Mouse (Mus musculus) heart, postnatal 0 days (tissue): Measurements from ENCODE around the gene Sec61a2. TPM values are rescaled to one million over a fixed set of nuclear protein-coding genes. Genes with fewer than 3 reads are reported as not detected.

Source experiments
- ATAC-seq: fragments of 200-750 bp; cut with Nextera tagmentation; 2 replicates; pipeline ENCODE4 v1.8.0; 2017; ENCODE audit warnings: low read depth, moderate number of reproducible peaks, moderate library complexity; ENCODE audit not compliant: insufficient read depth
- DNase-seq: peaks from one replicate; pipeline ENCODE4 v3.0.0-alpha.2; 2016; ENCODE audit warnings: low spot score
- H3K27ac ChIP-seq: fragments of 300-500 bp; sonication (generic); 2 replicates; pipeline ENCODE4 v1.5.1; 2014; ENCODE audit warnings: low read depth, mild to moderate bottlenecking
- H3K27me3 ChIP-seq: fragments of 300-500 bp; sonication (generic); 2 replicates; pipeline ENCODE4 v1.6.1; 2014; ENCODE audit warnings: low read length, mixed read lengths; ENCODE audit not compliant: control insufficient read depth, insufficient read depth
- H3K36me3 ChIP-seq: fragments of 300-500 bp; sonication (generic); replicated peaks from 2 replicates; pipeline ENCODE4 v1.6.1; 2014; ENCODE audit warnings: low read length, mixed read lengths; ENCODE audit not compliant: control insufficient read depth, insufficient read depth
- H3K4me1 ChIP-seq: fragments of 300-500 bp; sonication (generic); 2 replicates; pipeline ENCODE4 v1.6.1; 2014; ENCODE audit warnings: antibody characterized with exemption; ENCODE audit not compliant: control insufficient read depth, insufficient read depth
- H3K4me2 ChIP-seq: fragments of 300-500 bp; sonication (generic); 2 replicates; pipeline ENCODE4 v1.6.1; 2014; ENCODE audit warnings: low read depth, mild to moderate bottlenecking, low read length, moderate library complexity
- H3K4me3 ChIP-seq: fragments of 300-500 bp; sonication (generic); 2 replicates; pipeline ENCODE4 v1.5.1; 2014; ENCODE audit warnings: low read depth, low read length
- H3K9ac ChIP-seq: fragments of 300-500 bp; sonication (generic); replicated peaks from 2 replicates; pipeline ENCODE4 v1.6.1; 2014; ENCODE audit warnings: low read depth, low read length, mixed read lengths
- H3K9me3 ChIP-seq: fragments of 300-500 bp; sonication (generic); replicated peaks from 2 replicates; pipeline ENCODE4 v1.6.1; 2016; ENCODE audit warnings: low read length; ENCODE audit not compliant: control insufficient read depth
- CTCF ChIP-seq: IDR thresholded peaks from 2 replicates; pipeline ENCODE4 v1.5.1; 2016; ENCODE audit warnings: antibody characterized with exemption, control low read depth, low read depth
- EP300 ChIP-seq: IDR thresholded peaks from 2 replicates; pipeline ENCODE4 v1.6.1; 2016; ENCODE audit warnings: antibody characterized with exemption, low read depth
- WGBS: fragments of 180-500 bp; shearing (Covaris S2); extraction: QIAGEN DNeasy Blood & Tissue Kit; methylation state at CpG from one replicate; pipeline ENCODE4 v1.1.7; 2014; 5-methylcytosine and 5-hydroxymethylcytosine counted together
- polyA plus RNA-seq: library from polyadenylated mRNA; unstranded; fragments of >200 nt; fragmentation: Nextera tagmentation; extraction: Ambion mirVana; gene quantifications from 2 replicates; pipeline ENCODE4 v1.2.1, GENCODE M21; 2015
- total RNA-seq: library from RNA; depleted of rRNA; stranded (reverse); fragments of >200 nt; gene quantifications from 2 replicates; pipeline ENCODE4 v1.2.3, GENCODE M21; 2014; ENCODE audit warnings: low replicate concordance

Gene Sec61a2
- total and polyA plus RNA-seq, 2 experiments from 2014 or later: 26.4 to 36.7 TPM

DNA sequence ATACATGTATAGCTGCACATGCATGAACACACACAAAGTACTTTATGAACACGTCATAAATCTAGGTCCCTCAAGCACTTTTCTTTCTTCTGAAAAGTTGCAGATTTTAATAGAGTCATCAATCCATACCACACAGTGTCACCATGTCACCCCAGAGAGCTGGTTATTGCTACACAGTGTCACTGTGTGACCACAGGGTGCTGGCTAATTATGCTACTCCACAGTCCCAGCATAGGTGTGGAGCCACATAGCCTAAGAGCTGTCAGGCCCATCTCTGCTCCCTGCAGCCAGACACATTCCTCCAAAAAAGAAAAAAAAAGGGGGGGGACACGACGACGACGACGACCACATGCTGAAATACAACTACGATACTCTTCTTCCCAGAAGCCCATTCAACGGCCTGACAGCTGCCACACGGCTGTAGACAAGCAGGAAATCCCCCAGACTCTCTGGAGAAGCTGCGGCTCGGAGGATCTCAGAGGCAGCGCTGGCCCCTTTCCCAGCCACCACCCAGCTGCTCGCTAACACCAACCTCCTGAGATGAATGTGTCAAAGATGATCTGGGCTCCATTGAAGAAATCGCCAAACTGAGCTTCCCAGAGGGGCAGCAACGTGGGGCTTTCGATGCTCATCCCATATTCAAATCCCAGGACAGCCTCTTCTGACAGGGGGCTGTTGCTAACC, 16.2 kb upstream of the Sec61a2 start:
- H3K4me2 ChIP-seq: no peak overlapping the region
- H3K9me3 ChIP-seq: no peaks in the 10 kb centered on the region
- H3K36me3 ChIP-seq: no peaks in the 10 kb centered on the region; the same call in 1 of the 2 replicates
- DNase-seq (no peak), ATAC-seq (no peak)
- H3K4me3 ChIP-seq: no peak overlapping the region
- no peaks in the 10 kb centered on the region for H3K27me3 ChIP-seq
- H3K4me1 ChIP-seq: no peaks in the 10 kb centered on the region
- WGBS: 62% methylated on average over 16 of the region's 16 CpGs
- no peak overlapping the region for H3K9ac ChIP-seq
- no peak overlapping the region for H3K27ac ChIP-seq
- TF ChIP-seq EP300 (no peak), CTCF (no peak)

DNA sequence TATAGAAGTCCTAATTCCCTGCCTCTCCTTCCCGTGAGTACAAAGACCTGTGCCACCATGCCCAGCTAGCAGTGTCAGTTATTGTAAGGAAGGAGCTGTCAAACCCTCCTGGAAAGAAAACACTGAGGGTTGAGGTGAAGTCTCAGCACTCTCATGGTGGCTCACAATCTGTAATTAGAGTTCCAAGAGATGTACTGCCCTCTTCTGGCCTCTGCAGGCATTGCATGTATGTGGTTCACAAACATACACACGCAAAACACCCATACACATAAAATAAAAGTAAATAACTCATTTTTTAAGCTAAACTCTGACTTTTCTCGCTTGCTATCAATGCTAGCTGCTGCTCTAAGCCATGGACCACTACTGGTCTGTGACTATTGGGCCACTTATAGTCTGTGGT, 11.4 kb upstream of the Sec61a2 start:
- H3K9me3 ChIP-seq: no peaks in the 10 kb centered on the region
- H3K4me1 ChIP-seq: no peaks in the 10 kb centered on the region; the same call in 1 of the 2 replicates
- no peak overlapping the region for H3K4me3 ChIP-seq
- H3K27ac ChIP-seq: no peak overlapping the region
- H3K27me3 ChIP-seq: no peaks in the 10 kb centered on the region
- H3K36me3 ChIP-seq: 0 out of 2 replicates have a peak, but pooled peaks cover 8% of the 10 kb centered on the region
- WGBS: 59% methylated on average over 3 of the region's 3 CpGs
- no peak overlapping the region for H3K9ac ChIP-seq
- no peak overlapping the region for H3K4me2 ChIP-seq
- DNase-seq (no peak), ATAC-seq (no peak)
- TF ChIP-seq EP300 (no peak), CTCF (peak; percentile 55)

DNA sequence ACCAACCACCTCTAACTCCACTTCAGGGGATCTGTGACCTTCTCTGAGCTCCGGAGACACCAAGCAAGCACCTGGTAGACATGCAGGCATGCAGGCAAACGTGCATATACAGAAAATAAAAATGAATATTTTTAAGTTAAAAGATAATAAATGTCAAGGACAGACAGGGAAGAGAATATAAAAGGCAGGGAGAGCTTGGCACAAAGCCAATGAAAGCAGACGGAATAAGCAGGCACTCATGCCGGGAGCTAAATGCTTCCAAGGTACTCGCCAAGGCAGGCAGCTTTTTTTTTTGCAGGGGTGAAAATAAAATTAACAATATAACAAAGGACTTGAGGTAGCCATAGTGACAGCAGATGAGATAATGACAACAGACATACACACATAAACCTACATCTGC, 10.9 kb upstream of the Sec61a2 start:
- no peaks in the 10 kb centered on the region; the same call in 1 of the 2 replicates for H3K4me1 ChIP-seq
- H3K4me2 ChIP-seq: no peak overlapping the region
- TF ChIP-seq CTCF: no peak
- no peak for TF ChIP-seq EP300
- no peak overlapping the region for H3K27ac ChIP-seq
- H3K9ac ChIP-seq: no peak overlapping the region
- DNase-seq (no peak), ATAC-seq (no peak)
- H3K9me3 ChIP-seq: no peaks in the 10 kb centered on the region
- WGBS: 22% methylated on average over 5 of the region's 5 CpGs
- H3K36me3 ChIP-seq: 0 out of 2 replicates have a peak, but pooled peaks cover 8% of the 10 kb centered on the region
- no peak overlapping the region for H3K4me3 ChIP-seq
- H3K27me3 ChIP-seq: no peaks in the 10 kb centered on the region

DNA sequence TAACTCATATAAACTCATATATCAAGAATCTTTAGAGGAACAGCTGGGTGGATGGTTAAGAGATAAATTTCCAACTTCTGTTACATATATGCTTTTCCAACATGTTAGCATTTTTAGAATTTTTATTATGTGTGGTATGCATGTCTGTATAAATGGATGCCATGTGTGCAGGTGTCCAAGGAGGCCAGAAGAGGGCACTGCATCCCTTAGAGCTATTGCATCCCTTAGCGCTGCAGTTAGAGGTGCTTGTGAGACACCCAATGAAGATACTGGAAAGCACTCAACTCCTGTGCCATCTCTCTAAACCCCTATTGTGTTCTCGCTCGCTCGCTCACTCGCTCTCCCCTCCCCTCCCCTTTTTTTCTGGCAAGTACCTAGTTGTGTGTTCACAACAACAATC, 4.9 kb upstream of the Sec61a2 start:
- no peaks in the 10 kb centered on the region for H3K27me3 ChIP-seq
- ATAC-seq: no peak
- TF ChIP-seq CTCF (peak; percentile 53), EP300 (no peak)
- no peak overlapping the region for H3K27ac ChIP-seq
- no peak overlapping the region for H3K9ac ChIP-seq
- H3K4me1 ChIP-seq: no peaks in the 10 kb centered on the region
- no peak overlapping the region for H3K4me2 ChIP-seq
- DNase-seq: peak; percentile 15
- H3K9me3 ChIP-seq: no peaks in the 10 kb centered on the region
- no peak overlapping the region for H3K4me3 ChIP-seq
- H3K36me3 ChIP-seq: 0 out of 2 replicates have a peak, but pooled peaks cover 8% of the 10 kb centered on the region
- 64% methylated on average over 5 of the region's 5 CpGs for WGBS

DNA sequence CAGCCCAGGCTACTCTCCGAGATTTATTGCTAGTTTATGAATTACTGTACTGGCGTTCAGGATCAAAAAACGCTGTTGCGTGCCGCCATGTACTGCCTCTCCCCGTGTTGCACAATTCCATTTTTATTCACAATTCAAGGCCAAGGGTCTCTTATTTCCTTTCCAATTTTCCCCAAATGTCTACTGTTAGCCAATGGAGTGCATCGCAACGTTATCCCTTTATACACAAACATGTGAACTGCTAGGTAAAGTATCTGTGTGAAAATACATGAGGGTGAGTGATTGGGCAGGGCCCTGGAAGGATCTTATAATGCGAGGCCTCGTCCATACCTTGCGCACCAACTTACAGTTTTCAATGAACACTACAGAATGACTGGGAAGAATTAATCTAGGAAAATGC, 936 bp downstream of the Sec61a2 start:
- no peaks in the 10 kb centered on the region for H3K27me3 ChIP-seq
- peaks cover 17% of the 10 kb centered on the region for H3K36me3 ChIP-seq
- peak overlapping the region; percentile 75 for H3K4me2 ChIP-seq
- no peaks in the 10 kb centered on the region for H3K9me3 ChIP-seq
- ATAC-seq (no peak), DNase-seq (no peak)
- H3K9ac ChIP-seq: peak overlapping the region; percentile 87
- TF ChIP-seq EP300 (no peak), CTCF (no peak)
- WGBS: 64% methylated on average over 11 of the region's 11 CpGs
- peak overlapping the region; percentile 90 for H3K4me3 ChIP-seq
- 0 out of 2 replicates have a peak overlapping the region, but pooled peaks have one; percentile 2 for H3K27ac ChIP-seq
- peaks cover 6% of the 10 kb centered on the region for H3K4me1 ChIP-seq

DNA sequence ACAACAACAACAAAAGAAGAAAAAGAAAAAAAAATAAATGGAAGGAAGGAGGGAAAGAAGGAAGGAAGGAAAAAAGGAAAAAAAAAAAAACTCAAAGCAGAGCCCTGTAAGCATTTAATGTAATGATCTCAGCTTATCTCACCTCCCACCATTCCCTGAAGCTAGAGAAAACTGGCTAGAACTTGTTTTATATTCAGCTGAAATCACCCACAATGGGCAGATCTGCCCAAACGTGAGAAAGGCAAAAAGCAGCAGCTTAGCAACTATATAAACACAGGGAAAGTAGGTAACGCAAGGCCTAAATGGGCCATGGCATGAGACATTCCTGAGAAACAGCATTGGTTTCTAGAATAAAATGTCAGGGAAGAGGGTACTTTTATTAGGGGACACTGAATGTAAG, 5.8 kb downstream of the Sec61a2 start:
- no peak overlapping the region for H3K4me2 ChIP-seq
- WGBS: 74% methylated on average over 2 of the region's 2 CpGs
- H3K27me3 ChIP-seq: no peaks in the 10 kb centered on the region
- no peak overlapping the region for H3K4me3 ChIP-seq
- no peak for DNase-seq
- H3K36me3 ChIP-seq: peaks cover 56% of the 10 kb centered on the region
- H3K27ac ChIP-seq: no peak overlapping the region
- peaks cover 4% of the 10 kb centered on the region for H3K4me1 ChIP-seq
- no peak overlapping the region for H3K9ac ChIP-seq
- no peak for ATAC-seq
- TF ChIP-seq CTCF (no peak), EP300 (no peak)
- H3K9me3 ChIP-seq: no peaks in the 10 kb centered on the region
